Mouse (Mus musculus): ENCODE results near the gene Gm21987.
A peak's percentile ranks its signal among the peaks of the same experiment; 100 is the strongest.
"Not testable (repeated sequence)": the region's sequence is repeated elsewhere in the genome, so short reads cannot be mapped to it uniquely, and the experiment has no call there.

Gene Gm21987

DNA sequence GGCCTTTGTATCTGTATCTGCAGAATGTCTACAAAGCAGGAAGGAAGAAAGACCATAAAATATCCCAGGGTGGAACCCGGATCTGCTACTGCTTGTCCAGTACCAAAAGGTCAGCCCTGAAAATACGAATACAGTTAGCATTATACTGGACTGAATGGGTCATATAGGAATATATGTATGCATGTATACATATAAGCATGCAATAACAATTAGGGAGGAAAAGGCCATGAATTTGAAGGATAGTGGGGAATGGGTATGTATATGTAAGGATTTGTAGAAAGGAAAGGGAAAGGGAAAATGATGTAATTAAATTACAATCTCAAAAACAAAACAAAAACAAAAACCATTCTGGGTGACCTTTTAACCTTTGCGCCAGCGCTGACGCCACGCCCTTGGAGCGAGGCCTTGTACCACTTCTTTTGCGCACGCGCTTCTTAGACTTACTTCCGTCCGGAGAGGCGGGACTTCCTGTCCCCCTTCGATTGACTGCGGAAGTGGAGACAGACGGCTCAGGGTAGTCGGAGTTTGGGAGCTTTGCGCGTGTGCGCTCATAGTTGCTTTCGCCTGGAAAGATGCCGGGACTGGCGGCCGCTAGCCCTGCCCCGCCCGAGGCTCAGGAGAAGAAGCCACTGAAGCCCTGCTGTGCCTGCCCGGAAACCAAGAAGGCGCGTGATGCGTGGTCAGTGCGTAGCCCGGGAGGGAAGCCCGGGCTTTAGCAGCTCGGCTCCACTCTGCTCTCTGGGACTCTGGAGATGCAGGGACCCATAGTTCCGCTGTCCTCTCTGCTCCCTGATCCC lies at the start of gene Gm21987, which contains the start of gene Cox17:
TSS of gene Gm21987 (plus strand) at position 512 of the 797 bp plus-strand sequence.
TSS of gene Cox17 (plus strand) at position 463 of the 797 bp plus-strand sequence.
- DNase-seq (ENCODE audit: extremely low spot score, low spot score) = peak; percentile 88

DNA sequence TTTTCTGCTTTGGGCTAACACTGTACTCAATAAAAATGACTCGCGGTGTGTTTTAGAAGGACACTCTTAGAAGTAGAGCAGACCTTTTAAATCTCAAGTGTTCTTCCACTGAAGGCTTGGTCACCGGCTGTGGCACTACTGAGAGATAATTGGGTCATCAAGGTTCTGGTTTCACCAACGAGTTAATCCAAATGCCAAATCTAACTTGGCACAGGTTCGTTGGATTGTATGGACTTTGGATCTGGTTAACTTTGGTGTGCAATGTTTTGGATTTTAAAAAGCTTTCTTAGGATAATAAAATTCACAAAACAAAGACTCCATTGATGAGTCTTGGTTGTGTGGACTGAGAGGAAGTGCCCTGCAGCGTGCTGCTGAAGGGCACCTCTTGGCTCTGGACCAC lies 48.4 kb upstream of the Gm21987 start:
- DNase-seq (ENCODE audit: extremely low spot score, low spot score) = no peak

DNA sequence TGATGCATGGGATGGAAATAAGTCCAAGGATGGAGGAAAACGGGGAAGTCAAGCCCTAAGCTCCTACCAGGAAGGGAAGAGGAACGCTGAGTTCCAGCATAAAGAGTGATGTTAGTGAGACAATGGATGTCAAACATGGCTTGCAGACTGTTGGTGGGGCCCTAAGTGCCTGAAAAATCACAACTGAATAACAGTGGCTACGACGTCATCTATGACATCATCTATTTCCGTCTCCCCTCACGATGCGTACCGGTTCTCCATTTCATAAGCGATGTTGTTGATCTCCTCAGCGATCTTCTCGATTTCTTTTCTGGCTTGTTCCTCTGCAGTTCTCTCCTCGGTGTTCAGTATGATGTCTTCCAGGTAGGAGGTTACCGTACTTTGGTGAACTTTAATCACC lies 44.5 kb upstream of the Gm21987 start:
- DNase-seq (ENCODE audit: extremely low spot score, low spot score) = no peak

DNA sequence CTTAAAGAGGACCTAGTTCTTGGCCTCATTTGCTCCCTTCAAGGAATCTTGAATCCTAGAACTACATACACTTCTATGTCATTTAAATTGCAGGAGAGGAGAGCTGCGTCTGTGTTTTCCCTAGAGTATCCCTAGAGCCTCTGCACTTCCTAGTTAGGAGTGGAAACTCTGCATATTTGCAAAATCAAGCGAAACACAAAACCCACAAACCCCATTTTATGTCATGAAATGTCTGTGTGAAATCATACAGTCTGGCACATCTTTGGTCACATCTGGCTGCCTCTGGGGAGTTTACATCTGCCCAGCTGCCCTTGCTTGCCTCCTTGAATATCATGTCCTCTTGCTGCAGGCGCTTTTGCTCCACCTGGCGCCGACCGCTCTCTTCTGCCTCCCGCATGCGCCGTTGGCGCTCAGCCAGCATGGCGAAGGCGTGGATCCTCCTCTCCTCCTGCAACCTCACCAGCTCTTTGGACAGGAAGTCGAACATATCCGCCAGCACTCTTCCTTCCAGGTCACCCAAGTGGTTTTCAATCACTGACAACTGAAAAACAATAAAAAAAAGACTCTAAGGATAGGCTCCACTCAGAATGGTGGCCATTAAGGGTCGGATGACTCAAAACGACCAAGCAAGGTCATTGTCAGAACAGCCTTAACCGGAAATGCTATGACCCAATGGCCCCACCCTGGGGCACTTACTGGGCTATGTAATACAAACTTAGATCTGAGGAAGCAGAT lies 42.2 kb upstream of the Gm21987 start:
- no peak for DNase-seq (ENCODE audit: extremely low spot score, low spot score)

DNA sequence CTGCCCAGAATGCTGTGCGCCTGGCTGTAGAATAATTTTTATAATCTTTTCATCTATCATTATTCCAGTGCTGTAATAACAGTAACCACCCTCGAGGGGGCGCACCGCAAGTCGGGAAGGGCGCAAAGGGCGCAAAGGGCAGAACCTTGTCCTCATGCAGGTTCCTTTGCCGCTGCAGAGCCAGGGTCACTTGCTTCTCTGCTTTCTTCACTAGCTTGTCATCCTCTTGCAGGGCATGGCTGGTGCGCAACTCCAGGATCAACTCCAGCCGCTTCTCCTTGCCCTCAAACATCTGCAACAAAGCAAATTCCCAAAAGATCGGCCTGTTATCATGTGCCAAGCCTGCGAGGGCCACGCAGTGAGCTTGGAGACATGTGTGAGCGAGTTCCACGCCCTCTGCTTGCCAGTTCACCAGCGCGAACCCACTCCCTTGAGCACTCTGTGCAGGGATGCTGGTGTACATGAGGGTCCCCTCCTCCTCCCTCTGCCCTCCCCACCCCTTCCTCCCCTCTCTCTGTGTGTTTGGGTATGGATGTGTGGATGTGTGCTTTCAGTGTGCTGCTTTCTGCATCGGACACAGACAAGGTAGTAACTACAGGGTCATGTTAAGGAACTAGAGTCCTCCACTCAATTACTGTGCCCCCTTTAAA lies 40.1 kb upstream of the Gm21987 start:
- peak; percentile 50 for DNase-seq (ENCODE audit: extremely low spot score, low spot score)

DNA sequence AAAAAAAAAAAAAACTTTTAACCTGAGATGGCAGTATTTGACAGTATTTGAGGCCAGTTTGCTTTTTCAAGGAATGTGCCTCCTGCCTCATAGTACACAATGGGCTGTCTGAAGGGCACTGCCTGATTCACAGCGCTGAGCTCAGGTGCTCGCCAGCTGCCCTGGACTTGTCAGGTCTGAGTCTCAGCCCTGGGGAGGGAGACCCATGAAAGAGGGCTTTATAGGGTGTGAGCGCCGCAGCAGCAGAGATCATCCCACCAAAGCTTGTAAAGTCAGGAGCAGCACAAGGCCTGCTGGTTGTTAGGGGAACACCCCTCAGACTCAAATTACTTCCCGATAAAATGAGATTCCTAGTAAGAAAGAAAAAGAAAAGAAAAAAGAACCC lies 39.6 kb upstream of the Gm21987 start:
- DNase-seq (ENCODE audit: extremely low spot score, low spot score) = no peak

DNA sequence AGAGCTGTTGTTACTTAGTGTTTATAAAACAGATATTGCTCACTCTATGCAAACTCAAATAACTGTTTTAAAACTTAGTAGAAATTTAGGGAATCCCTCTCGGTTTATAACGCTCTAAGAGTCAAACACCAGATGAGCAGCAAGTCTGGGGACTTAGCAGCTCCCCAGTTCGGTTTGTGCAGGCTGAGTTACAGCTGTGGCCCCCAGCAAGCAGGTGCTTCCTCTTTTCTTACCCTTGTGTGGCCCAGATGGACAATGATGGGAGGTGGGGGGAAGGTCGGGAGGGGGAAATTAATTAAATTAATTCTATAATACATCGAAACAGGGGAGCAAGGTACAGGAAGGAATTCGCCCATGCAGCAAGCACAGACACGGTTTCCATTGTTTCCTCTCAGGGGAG lies 39.2 kb upstream of the Gm21987 start:
- no peak for DNase-seq (ENCODE audit: extremely low spot score, low spot score)

DNA sequence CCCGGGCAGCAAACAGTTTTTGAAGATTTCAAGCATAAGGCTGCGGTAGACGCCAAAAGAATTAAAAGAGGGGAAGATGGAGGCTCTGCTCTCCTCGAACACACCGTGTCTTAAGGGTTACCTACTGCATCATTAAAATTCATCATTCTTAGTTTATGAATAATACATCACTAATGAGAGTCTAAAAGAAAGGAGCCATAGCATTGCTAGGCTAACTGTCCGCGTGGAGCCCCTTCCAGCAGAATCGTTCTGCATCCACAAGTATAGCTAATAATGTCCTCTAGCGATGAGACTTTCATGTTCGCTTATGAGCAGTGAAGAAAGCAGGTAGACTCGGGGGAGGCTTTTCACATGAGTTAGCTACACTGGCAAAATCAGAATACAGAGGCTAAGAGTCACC lies 38.6 kb upstream of the Gm21987 start:
- DNase-seq (ENCODE audit: extremely low spot score, low spot score) = no peak

DNA sequence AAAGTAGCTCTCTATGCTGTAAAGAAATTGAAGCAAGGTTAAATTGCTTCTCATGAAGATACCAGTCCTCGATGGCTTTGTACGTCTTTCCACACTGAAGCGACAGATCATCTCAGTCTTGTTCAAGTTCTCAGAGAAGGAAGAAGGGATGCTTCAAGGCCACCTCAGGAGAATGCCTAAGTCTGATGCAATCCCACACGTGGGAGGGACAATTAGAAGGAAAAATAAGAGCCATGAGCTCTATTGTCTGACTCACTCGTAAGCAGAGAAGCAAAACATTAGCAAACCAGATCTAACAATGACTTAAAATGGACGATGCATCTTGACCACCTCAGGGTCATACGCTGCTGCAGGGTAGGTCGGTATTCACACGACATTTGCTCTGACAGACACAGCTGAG lies 28.3 kb upstream of the Gm21987 start:
- DNase-seq (ENCODE audit: extremely low spot score, low spot score) = no peak

DNA sequence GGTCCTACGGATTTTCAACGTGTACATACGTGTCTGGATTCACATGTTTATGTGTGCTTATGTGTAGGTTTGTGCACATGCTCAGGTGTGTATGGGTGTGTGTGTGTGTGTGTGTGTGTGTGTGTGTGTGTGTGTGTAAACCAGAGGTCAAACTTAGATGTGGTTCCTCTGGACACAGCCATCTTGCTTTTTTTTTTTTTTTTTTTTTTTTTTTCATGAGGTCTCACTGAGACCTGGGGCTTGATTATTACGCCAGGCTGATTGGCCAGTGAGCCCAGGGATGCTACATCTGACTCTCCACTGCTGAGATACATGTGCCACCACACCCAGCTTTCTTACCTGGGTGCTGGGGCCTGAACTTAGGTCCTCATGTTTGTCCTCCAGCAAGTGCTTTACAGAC lies 27.8 kb upstream of the Gm21987 start:
- no peak for DNase-seq (ENCODE audit: extremely low spot score, low spot score)

DNA sequence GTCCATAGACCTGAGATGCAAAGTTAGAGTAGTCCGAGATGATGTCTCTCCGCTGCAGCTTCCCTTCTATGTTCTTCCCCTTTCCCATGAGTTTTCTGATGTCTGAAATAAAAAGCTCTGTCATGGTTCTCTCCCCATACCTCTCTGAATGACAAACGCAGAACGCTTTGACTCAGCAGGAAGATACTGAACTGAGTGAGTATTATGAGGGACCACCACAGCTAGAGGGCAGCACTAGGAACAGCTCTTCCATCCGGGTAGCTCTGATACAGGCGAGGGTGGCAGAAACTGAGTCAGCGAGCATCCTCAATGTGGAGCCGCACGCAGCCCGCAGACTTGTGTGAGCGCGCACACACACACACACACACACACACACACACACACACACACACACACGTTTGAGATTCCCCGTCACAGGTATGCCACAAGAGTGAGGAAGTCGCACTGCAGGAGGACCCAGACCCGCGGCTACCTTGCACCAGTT lies 25.3 kb upstream of the Gm21987 start:
- peak; percentile 51 for DNase-seq (ENCODE audit: extremely low spot score, low spot score)

DNA sequence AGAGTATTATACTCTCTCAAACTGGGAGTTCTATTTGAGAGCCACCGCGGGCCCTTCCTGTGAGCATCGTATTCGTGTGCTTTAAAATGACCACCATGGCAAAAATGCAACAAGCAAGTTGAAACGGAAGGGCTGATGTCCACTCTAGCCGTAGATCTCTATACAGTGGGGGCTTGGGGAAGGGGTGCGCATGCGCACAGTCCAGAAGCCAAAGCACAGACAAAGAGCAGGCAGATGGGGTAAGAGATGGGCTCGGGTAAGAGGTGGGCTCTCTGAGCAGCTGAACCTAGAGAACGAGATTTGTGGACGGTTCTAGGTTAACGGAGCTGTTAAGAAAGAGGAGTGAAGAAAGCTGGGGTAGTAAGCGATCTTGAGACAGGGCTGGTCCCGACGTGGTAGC lies 22.5 kb upstream of the Gm21987 start:
- DNase-seq (ENCODE audit: extremely low spot score, low spot score) = no peak

DNA sequence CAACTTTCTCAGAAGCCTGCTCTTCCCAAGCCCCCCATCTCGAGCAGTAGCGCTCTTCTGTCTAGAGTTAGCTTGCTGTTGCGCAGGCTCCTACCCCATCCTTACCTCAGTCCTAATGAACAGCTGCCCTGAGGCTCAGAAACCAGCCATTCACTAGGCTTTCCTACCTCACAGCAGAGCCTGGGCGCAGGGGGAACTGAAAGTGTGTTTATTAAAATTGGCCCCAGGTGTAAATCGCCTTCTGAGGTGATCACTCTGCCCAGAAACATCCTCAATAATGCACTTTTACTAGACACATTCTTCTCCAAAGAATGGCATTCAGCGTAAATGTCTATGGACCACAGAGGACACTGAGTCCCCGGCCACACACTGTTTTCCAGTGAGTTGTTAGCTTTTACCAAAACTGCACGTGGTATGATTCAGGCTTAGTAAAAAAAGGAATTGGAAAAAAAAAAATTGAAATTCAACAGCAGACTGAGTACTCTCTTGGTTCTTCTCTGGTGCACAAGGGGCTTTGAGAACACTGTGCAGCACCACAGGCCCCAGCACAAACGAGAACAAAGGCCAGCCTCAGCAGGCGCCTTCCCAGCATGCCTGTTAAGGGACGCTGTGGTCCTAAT lies 20.0 kb upstream of the Gm21987 start:
- DNase-seq (ENCODE audit: extremely low spot score, low spot score) = no peak

DNA sequence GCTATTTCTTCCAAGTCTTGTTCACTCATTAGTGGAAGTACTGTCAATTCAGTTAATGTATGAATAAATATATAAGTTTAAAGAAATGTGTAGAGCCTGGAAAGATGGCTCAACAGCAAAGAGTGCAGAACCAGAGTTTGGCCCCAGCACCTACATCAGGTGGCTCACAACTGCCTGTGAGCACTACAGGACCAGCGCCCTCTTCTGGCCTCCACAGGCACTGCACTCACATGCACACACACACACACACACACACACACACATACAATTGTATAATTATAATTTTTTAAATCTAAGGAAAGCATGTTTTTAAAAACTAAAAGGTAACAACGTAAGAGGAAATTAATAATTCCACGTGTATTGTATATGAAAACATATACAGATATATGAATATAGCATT lies 17.5 kb upstream of the Gm21987 start:
- DNase-seq (ENCODE audit: extremely low spot score, low spot score) = no peak

DNA sequence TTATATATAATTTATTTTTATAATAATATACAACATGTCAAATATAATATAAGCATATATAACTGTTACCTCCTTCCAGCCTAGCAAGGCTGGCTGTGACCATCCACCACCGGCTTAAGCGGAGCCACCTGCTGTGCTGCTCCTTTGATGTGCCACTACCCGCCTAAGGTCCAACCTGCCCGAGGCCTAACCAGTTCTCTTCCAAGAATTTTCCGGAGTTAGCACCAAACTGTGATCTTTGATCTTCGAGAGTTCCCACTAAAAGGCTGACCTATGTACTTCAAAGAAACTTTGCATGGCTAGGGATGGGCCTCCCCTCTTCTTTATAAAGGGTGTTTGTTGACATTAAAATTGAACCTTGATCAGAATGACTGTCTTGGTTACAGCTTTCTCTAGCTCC lies 12.4 kb upstream of the Gm21987 start:
- DNase-seq (ENCODE audit: extremely low spot score, low spot score) = no peak

DNA sequence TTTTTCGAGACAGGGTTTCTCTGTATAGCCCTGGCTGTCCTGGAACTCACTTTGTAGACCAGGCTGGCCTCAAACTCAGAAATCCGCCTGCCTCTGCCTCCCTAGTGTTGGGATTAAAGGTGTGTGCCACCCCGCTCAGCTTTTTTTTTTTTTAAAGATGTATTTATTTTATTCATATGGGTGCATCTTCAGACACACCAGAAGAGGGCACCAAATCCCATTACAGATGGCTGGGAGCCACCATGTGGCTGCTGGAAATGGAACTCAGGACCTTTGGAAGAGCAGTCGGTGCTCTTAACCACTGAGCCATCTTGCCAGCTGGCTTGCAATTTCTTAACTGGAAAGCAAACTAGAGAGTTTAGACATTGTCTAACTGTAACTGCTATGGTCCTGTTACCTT lies 8.8 kb upstream of the Gm21987 start:
- DNase-seq (ENCODE audit: extremely low spot score, low spot score) = not testable (repeated sequence)

DNA sequence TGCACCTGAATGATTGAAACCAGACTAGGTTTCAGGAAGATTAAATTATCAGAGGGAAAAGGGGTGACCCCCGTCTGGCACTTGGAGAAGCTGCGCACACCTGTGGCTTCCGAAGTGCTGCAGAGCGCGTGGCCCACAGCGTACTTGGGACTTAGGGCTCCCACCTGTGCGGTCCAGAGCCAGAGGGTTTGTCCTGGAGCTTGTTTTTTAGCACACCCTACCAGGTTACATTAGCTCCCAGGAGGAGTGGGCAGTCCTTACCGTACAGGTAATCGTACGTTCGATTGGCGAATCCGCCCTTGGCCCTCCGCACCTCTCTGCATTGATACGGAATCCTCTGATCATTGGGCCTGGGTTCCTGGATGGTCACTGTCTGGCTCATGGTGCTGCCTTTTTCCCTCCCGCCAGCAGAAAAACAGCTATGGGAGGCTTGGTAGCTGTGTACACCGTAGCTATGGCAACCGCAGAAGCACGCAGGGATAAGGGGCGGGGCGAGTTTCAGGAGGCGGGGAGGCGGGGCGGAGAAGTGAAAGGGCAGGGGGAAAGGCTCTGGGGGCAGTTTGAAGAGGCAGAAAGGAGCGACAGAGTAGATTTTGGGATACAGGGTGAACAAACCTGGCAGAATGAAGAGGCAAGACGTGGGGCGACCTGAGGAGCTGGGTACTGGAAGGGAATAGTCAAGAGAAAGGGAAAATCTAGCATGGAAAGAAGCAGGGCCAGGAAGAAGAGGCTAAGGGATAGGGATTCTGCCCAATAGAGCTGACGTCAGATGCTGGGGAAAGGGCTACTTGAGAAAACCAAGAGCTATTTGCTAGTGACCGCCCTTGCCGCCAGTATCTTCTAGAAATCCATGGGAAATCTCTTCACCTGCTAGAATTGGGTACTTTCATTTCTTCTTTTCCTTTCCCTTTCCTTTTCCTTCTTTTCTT lies 5.2 kb upstream of the Gm21987 start, which contains the start of gene Maats1:
TSS of gene Maats1 (minus strand) at position 748 of the 929 bp plus-strand sequence.
- peak; percentile 89 for DNase-seq (ENCODE audit: extremely low spot score, low spot score)

DNA sequence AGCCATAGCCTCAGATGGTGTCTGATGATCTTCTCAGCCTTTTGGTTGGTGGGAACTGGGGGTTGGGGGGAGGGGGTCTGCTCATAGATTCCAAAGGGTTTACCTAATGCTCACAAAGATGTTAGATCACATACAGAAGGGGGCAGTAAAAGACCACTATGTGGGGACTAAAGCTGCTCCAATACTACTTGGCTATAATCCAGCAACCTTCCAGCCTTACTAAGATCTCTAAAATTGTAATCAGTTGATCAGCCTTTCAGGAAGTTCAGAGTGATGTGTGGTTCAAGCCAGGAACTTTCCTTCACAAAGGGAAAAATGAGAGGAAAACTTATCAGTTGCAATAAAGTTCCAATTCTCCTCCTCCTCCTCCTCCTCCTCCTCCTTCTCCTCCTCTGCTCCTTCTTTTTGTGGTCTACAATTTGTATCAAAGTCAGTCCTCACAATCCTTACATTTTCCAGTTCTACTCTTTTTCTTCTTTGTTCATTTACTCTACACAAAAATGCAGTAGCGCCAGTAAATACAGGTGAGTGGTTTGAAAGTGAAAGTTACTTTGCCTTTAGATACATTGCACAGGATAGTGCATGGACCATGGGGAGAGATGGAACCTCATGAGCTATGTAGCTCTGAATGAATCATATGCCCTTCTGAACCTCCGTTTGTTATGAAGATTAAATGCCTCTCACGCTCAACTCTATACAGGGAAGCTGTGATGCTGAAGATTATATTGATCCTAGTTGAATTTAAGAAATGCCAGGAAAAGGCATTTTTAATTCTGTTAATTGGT lies 1.7 kb upstream of the Gm21987 start:
- peak; percentile 23 for DNase-seq (ENCODE audit: extremely low spot score, low spot score)

DNA sequence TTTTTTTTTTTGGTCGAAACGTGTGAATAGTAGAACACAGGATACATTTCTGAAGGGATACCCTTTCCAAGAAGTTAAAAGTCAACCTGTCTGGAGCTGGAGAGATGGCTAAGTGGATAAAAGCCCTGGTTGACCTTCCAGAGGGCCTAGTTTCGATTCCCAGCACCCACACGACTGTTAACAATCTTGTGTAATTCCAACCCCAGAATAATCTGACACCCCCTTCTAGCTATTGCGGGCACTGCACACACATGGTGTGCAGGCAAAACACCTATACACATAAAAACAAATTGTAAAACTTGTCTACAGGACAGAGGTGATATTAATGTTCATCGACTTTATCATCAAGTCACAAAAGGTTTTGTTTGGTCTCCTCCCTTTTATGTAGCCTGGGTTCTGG lies 748 bp downstream of the Gm21987 start:
- DNase-seq (ENCODE audit: extremely low spot score, low spot score) = no peak
